Mouse (Mus musculus) common myeloid progenitor, adult 5-6 weeks (primary cell): ENCODE data around the gene Asic2. TPM values are rescaled to one million over a fixed set of nuclear protein-coding genes. Genes with fewer than 3 reads are reported as not detected.

Source experiments
- ATAC-seq: replicated peaks from 2 replicates; pipeline ENCODE4 v1.8.0; 2016; ENCODE audit warnings: low read depth, mild to moderate bottlenecking, moderate TSS enrichment, inconsistent platforms; ENCODE audit not compliant: poor library complexity, severe bottlenecking
- total RNA-seq: library from RNA; stranded (forward); fragments of 200-1000, 187-1606 nt; gene quantifications from 2 replicates; pipeline ENCODE4 v1.2.3, GENCODE M21; 2017

Gene Asic2
- total RNA-seq, 1 experiment from 2014 or later: not detected

DNA sequence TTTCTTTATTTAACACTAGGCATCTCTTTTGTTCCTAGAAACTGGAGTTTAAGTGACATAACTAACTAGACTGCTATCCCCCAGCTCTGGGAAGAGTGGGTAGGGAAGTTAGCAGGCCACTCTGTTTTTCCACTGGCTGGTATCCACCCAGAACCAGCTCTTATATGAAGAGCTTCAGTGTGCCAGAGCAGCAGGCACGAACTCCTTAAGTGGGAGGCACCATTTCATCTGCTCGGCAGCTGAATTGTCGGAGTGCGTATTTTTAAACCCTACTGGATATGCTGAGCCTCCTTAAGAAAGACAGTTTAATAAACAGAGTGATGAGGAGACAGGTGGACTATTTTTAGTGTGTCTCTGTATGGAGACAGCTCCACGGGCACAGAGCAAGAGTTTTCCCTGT, 475.9 kb downstream of the Asic2 start:
- no peak for ATAC-seq

GRCm38 (mm10) chr11:81489144-81489735, 479.0 kb downstream of the Asic2 start:
- no peak for ATAC-seq

GRCm38 (mm10) chr11:81488681-81489080, 479.6 kb downstream of the Asic2 start:
- ATAC-seq: no peak

- ATAC-seq: no peak
Observed at GRCm38 (mm10) chr11:81486265-81486940, 481.9 kb downstream of the Asic2 start.

DNA sequence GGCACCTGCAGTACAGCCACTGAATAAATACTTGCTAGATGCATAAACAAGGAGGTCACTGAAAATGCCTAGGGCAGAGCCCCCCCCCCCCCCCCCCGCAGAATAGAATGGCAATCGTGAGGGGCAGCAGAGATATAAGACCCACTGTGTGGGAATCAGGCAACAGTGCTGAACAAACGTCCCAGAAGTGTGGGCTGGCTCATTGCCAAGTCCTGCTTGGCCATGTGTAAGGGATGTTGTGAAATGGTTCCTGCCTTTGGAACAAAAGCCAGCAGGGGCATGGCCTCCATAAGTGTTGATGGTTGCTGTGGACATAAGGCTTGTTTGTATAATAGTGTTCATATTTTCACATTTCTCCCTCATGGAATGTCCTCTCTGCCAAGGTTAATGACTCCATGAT, 487.1 kb downstream of the Asic2 start:
- ATAC-seq: no peak

DNA sequence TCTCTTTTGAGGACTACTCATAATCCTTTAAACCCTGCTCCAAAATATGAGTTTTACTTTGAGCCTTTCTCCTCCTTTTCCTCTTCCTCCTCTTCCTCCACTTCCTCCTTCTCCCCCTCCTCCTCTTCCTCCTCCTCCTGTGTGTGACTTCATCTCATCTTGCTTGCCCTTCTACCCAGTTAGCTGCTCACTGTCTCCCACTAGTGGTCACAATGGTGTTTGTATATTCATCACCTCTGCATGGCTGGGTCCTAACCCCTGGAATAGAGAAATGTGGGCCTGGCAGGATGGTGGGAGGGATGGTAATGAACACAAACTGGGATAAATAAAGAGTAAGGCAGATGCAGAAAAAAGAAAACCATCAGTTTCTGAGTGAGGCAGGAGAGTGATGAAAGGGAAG, 492.0 kb downstream of the Asic2 start:
- no peak for ATAC-seq

GRCm38 (mm10) chr11:81474121-81474520, 494.1 kb downstream of the Asic2 start:
- ATAC-seq: no peak

- no peak for ATAC-seq
Observed at GRCm38 (mm10) chr11:81462199-81462598, 506.1 kb downstream of the Asic2 start.

- no peak for ATAC-seq
Observed at GRCm38 (mm10) chr11:81461748-81462147, 506.5 kb downstream of the Asic2 start.

DNA sequence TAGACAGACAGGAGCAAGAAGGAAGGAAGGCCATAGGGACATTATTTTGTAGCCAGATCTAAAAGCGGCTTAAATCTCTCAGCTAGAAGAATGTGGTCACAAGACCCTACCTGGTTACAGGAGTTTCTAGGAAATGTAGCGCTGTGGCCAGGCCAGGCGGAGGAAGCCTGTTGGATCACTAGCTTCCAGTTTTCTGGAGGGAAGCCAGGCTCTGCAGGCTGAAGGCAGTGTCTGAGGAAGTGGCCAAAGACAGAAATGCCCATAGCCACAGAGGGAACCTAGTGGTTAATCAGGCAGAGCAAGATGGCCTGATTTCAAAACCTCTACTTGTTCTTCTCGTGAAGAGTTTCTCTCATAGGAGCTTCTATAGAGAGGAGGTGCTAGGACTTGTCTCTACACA, 513.3 kb downstream of the Asic2 start:
- no peak for ATAC-seq

GRCm38 (mm10) chr11:81454111-81454510, 514.1 kb downstream of the Asic2 start:
- no peak for ATAC-seq

GRCm38 (mm10) chr11:81449271-81449705, 519.0 kb downstream of the Asic2 start:
- ATAC-seq: no peak

DNA sequence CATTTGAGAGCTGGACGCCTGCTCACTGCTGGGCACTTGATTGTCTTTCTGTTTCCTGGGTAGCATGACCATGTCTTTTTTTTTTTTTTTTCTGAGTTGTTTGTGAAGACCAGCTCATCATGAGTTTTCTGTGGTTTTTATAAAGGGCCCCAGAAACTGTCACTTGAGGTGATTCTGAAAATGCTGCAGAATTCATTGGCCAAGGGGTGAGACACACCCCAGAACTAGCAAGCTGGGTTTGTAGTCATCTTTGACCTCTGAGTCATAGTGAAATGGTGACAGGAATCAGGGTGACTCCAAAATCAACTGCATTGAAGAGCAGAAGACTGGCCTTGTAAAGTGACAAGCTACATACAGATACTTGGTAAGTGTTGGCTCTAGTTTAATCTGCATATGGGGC, 521.9 kb downstream of the Asic2 start:
- no peak for ATAC-seq

GRCm38 (mm10) chr11:81426857-81427256, 541.4 kb downstream of the Asic2 start:
- ATAC-seq: no peak

GRCm38 (mm10) chr11:81419112-81419511, 549.1 kb downstream of the Asic2 start:
- no peak for ATAC-seq

GRCm38 (mm10) chr11:81418027-81418426, 550.2 kb downstream of the Asic2 start:
- no peak for ATAC-seq

DNA sequence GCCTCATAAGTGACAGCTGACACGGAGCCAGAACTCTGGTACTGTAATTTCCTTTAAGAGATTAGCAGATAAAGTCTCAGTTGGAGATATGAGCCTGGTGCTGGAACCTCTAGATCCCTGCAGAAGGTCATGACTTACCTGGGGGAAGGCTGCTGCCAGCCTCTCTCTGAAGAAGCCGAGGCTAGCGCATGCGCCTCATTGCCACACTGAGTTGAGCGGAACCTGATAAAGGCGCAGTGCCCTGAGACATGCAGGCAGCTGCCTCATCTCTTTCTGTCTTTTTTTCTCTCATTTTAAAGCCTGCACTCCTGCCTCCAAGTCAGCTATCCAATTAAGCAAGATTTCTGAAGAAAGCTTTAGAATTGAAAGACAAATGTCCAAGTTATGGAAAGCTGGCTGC, 551.9 kb downstream of the Asic2 start:
- ATAC-seq: no peak

GRCm38 (mm10) chr11:81414596-81414995, 553.7 kb downstream of the Asic2 start:
- ATAC-seq: no peak

- ATAC-seq: no peak
Observed at GRCm38 (mm10) chr11:81411251-81411650, 557.0 kb downstream of the Asic2 start.

DNA sequence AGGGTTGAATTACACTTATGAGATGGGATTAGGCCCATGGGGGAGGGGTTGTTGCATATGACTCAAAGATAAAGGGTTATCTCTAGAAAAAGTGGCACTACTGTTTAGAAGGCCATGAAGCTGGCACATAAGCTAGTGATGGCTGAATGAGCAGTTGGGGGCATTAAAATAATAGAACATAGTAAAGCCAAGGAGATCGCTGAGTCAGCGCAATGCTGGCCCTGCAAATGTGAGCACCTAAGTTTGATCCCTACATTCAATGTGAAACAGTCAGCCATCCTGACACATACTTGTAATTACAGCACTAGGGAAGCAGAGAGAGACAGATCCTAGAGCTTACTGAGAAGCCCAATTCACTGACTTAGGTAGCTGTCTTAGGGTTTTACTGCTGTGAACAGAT, 562.3 kb downstream of the Asic2 start:
- ATAC-seq: no peak

GRCm38 (mm10) chr11:81402263-81402662, 566.0 kb downstream of the Asic2 start:
- no peak for ATAC-seq

DNA sequence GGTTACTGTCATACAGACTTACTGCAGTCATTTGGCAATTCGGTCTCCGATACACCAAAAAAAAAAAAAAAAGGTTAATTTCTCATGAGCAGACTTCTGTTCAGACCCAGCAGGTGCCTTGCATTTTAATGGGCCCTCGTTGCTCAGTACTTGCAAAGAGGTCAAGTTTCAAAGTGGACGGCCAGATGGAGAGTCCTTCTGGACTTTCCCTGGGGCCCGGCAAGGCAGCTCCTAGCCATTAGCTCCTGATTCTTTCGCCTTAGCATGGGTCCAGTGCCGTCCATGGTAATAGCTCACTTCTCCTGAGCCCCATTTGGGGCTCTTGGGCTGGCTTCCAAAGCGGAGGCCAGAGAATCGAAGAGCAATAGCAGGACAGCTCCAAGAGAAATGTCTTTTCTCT, 575.4 kb downstream of the Asic2 start:
- ATAC-seq: no peak
